Mouse (Mus musculus) brain, embryonic 14.5 days (tissue): ENCODE results near the gene Adamts15.

Source experiments
- CTCF ChIP-seq: fragments of 200-500 bp; IDR thresholded peaks from 2 replicates; pipeline ENCODE4 v1.5.1; 2012; ENCODE audit warnings: inconsistent platforms, mild to moderate bottlenecking, moderate library complexity, borderline replicate concordance; ENCODE audit not compliant: insufficient read depth, insufficient read length; ENCODE audit errors: extremely low read depth
- POLR2A ChIP-seq: fragments of 200-500 bp; IDR thresholded peaks from 2 replicates; pipeline ENCODE4 v1.6.1; 2012; ENCODE audit warnings: mild to moderate bottlenecking, inconsistent platforms, borderline replicate concordance; ENCODE audit not compliant: poor library complexity, insufficient read depth, insufficient read length, severe bottlenecking; ENCODE audit errors: extremely low read depth

- no peak for TF ChIP-seq CTCF
- TF ChIP-seq POLR2A, result no peak
Measured at GRCm38 (mm10) chr9:30949422-30949821, 27.2 kb upstream of the Adamts15 start.
